Mouse (Mus musculus) intestine, embryonic 16.5 days (tissue): ENCODE measurements around the gene Col25a1. TPM values are rescaled to one million over a fixed set of nuclear protein-coding genes. Genes with fewer than 3 reads are reported as not detected.

ENCODE experiments used
- ATAC-seq: fragments of 200-750 bp; cut with Nextera tagmentation; 2 replicates; pipeline ENCODE4 v1.8.0; 2017; ENCODE audit warnings: moderate TSS enrichment, moderate library complexity
- H3K27ac ChIP-seq: fragments of 300-500 bp; sonication (generic); 2 replicates; pipeline ENCODE4 v1.5.1; 2014; ENCODE audit warnings: mild to moderate bottlenecking, low read length
- H3K27me3 ChIP-seq: fragments of 300-500 bp; sonication (generic); replicated peaks from 2 replicates; pipeline ENCODE4 v1.6.1; 2014; ENCODE audit warnings: low read length, control low read depth, mixed read lengths; ENCODE audit not compliant: control insufficient read depth, insufficient read depth
- H3K36me3 ChIP-seq: fragments of 300-500 bp; sonication (generic); 2 replicates; pipeline ENCODE4 v1.6.1; 2014; ENCODE audit warnings: low read length, control low read depth; ENCODE audit not compliant: control insufficient read depth, insufficient read depth
- H3K4me1 ChIP-seq: fragments of 300-500 bp; sonication (generic); 2 replicates; pipeline ENCODE4 v1.6.1; 2014; ENCODE audit warnings: low read length, control low read depth, mixed read lengths; ENCODE audit not compliant: control insufficient read depth, insufficient read depth
- H3K4me2 ChIP-seq: fragments of 300-500 bp; sonication (generic); 2 replicates; pipeline ENCODE4 v1.6.1; 2014; ENCODE audit warnings: low read depth, low read length, control low read depth
- H3K4me3 ChIP-seq: fragments of 300-500 bp; sonication (generic); 2 replicates; pipeline ENCODE4 v1.5.1; 2014; ENCODE audit warnings: mild to moderate bottlenecking, low read length
- H3K9ac ChIP-seq: fragments of 300-500 bp; sonication (generic); 2 replicates; pipeline ENCODE4 v1.6.1; 2014; ENCODE audit warnings: low read depth, low read length
- H3K9me3 ChIP-seq: fragments of 300-500 bp; sonication (generic); 2 replicates; pipeline ENCODE4 v1.6.1; 2016; ENCODE audit warnings: low read length, control low read depth; ENCODE audit not compliant: control insufficient read depth
- WGBS: fragments of 180-500 bp; shearing (Covaris S2); extraction: QIAGEN DNeasy Blood & Tissue Kit; methylation state at CpG from one replicate; pipeline ENCODE4 v1.1.7; 2014; 5-methylcytosine and 5-hydroxymethylcytosine counted together
- polyA plus RNA-seq: library from polyadenylated mRNA; unstranded; fragments of >200 nt; fragmentation: Nextera tagmentation; extraction: Ambion mirVana; gene quantifications from 2 replicates; pipeline ENCODE4 v1.2.1, GENCODE M21; 2015

The Col25a1 gene
- polyA plus RNA-seq, 1 experiment from 2014 or later = 1.4 TPM

DNA sequence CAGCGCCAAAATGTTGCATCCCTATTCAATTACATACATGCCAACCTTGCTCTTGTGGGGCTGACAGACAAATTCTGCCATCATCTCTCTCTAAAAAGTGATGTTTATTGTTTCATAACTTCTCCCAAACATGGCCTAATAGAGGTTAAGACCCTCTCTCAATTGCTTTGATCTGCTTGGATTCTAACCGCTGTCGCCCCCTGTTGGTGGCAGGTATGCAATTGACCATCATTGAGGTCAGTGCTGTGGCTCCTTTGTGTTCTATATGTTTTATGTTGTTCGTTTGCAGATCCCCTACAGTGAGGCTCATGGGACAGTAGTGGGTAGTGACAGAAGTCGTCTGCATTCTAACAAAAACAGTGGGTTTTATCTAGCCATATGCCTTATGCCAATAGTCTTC is 441.9 kb downstream of the Col25a1 start:
- H3K4me1 ChIP-seq = no peaks in the 10 kb centered on the region
- no peak for ATAC-seq
- 68% methylated on average over 5 of the region's 5 CpGs for WGBS
- no peaks in the 10 kb centered on the region for H3K27me3 ChIP-seq
- H3K4me2 ChIP-seq = no peak overlapping the region
- H3K4me3 ChIP-seq = no peak overlapping the region
- H3K36me3 ChIP-seq = no peaks in the 10 kb centered on the region
- no peak overlapping the region for H3K27ac ChIP-seq
- H3K9ac ChIP-seq = no peak overlapping the region
- H3K9me3 ChIP-seq = no peaks in the 10 kb centered on the region

DNA sequence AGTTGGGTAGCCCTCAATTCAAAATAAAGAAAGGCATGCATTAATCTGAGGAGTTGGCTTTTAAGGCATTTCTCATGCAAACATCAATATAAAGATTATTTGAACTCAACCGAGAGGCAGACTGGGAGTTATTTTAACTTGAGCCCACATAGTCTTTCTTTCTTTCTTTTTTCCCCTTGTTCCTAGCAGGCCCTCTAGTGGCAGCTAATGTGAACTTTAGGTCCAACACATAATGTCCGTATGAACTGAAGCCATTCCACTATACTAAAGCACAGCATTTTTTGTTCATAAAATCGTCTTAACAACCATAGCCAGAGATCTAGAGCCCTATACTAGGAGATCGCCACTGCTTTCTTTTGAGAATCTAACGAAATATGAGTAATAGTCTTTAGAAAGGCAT is 443.4 kb downstream of the Col25a1 start:
- H3K4me3 ChIP-seq = no peak overlapping the region
- H3K36me3 ChIP-seq = no peaks in the 10 kb centered on the region
- no peaks in the 10 kb centered on the region for H3K27me3 ChIP-seq
- H3K4me2 ChIP-seq = no peak overlapping the region
- ATAC-seq = no peak
- no peaks in the 10 kb centered on the region for H3K9me3 ChIP-seq
- no peaks in the 10 kb centered on the region for H3K4me1 ChIP-seq
- H3K9ac ChIP-seq = no peak overlapping the region
- 23% methylated on average over 5 of the region's 5 CpGs for WGBS
- H3K27ac ChIP-seq = no peak overlapping the region

DNA sequence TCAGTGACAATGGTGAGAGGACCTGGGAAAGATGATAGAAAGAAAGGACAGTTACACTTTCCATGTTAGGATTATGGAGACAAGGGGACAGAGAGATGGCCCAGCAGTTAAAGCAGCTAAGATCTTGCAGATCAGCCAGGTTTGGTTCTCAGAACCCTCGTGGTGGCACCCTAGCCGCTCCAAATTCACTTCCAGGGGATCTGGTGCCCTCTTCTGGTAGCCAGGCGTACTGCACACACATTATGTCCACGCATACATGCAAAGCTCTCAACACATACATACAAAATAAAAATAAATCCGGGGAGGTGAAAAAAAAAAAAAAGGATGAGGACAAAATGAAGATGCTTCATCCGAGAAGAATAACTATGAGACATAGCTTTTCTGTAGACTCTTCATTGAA is 445.4 kb downstream of the Col25a1 start:
- Histone ChIP-seq H3K9me3 (no peaks in the 10 kb centered on the region), H3K9ac (no peak overlapping the region), H3K27ac (no peak overlapping the region), H3K4me2 (no peak overlapping the region), H3K4me1 (no peaks in the 10 kb centered on the region), H3K4me3 (no peak overlapping the region), H3K27me3 (no peaks in the 10 kb centered on the region), H3K36me3 (no peaks in the 10 kb centered on the region)
- WGBS = 77% methylated on average over 6 of the region's 6 CpGs
- no peak for ATAC-seq

DNA sequence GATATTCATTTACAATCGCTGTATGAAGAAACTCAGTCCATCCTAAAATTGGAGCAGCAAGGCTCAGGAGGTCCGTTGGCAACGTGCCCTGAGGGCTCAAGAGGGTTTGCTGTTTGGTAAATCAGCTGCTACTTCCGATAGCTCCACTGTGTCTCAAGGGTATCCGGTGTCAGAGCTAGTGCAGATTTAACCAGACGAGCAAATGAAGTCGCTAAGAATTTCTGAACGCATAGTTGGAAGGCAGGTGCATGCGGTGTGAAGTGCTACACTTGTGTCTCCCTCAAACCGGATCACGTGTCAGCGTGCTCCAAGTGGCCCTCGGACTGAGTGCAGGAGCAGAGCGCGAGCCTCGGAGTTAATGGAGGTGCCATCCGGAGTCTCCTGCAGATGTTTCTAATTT is 448.2 kb downstream of the Col25a1 start:
- no peak for ATAC-seq
- Histone ChIP-seq H3K4me1 (no peaks in the 10 kb centered on the region), H3K4me2 (no peak overlapping the region), H3K4me3 (no peak overlapping the region), H3K27me3 (no peaks in the 10 kb centered on the region), H3K36me3 (no peaks in the 10 kb centered on the region), H3K9me3 (no peaks in the 10 kb centered on the region), H3K9ac (no peak overlapping the region), H3K27ac (no peak overlapping the region)
- WGBS = 71% methylated on average over 17 of the region's 17 CpGs

DNA sequence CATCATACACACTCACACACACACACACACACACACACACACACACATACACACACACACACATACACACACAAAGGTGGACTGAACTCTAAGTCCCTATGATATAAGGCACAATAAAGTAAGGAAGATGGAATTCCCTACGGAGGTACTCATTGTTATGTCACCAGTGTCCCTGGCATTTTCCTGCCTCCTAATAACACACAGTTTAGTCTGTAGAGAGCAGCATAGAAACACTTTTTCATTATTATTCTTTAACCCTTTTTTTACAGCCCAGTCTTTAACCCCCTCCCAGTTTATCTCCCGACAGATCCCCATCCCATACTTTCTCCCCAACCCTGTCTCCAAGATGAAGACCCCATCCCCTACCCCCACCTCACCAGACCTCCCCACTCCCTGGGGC is 450.3 kb downstream of the Col25a1 start:
- no peaks in the 10 kb centered on the region for H3K4me1 ChIP-seq
- H3K27ac ChIP-seq = no peak overlapping the region
- H3K4me2 ChIP-seq = no peak overlapping the region
- ATAC-seq = no peak
- no peak overlapping the region for H3K9ac ChIP-seq
- H3K9me3 ChIP-seq = no peaks in the 10 kb centered on the region
- no peaks in the 10 kb centered on the region for H3K36me3 ChIP-seq
- no peaks in the 10 kb centered on the region for H3K27me3 ChIP-seq
- 77% methylated on average over 2 of the region's 2 CpGs for WGBS
- no peak overlapping the region for H3K4me3 ChIP-seq

DNA sequence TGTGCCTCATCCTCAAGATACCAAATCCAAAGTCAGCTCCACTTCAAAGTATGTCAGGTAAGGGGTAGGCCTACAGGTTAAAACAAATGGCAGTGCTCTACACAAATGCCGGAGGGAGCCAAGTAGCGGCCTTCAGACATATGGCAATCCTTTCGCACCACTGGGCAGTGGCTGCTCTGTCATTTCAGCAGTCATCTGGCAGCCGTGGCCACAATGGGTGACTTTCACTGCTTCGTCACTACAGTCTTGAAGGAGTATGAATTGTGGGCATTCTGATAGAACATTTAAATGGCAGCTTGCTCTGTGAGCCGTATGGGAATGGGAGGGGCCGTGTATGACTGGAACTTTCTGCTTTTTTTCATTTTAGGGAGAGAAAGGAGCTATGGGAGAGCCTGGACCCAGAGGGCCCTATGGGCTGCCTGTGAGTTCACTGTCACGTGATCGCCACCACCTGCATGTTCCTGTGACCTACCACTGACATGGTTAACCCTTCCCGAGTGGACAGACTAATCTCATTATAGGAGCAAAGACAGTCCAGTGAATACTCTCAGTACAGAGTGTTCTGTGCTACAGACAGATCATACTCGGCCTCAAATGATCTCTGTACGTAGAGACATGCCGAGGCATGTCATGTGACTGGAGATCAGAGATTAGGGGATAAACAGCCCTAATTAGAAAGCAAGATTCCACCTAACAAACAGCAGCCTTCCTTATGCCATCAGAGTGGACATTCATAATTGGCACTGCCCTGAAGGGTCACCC is 451.8 kb downstream of the Col25a1 start:
- no peak for ATAC-seq
- H3K9me3 ChIP-seq = no peaks in the 10 kb centered on the region
- 83% methylated on average over 13 of the region's 13 CpGs for WGBS
- H3K4me1 ChIP-seq = no peaks in the 10 kb centered on the region
- no peaks in the 10 kb centered on the region for H3K36me3 ChIP-seq
- no peak overlapping the region for H3K4me3 ChIP-seq
- H3K27me3 ChIP-seq = no peaks in the 10 kb centered on the region
- no peak overlapping the region for H3K4me2 ChIP-seq
- H3K9ac ChIP-seq = no peak overlapping the region
- H3K27ac ChIP-seq = no peak overlapping the region

DNA sequence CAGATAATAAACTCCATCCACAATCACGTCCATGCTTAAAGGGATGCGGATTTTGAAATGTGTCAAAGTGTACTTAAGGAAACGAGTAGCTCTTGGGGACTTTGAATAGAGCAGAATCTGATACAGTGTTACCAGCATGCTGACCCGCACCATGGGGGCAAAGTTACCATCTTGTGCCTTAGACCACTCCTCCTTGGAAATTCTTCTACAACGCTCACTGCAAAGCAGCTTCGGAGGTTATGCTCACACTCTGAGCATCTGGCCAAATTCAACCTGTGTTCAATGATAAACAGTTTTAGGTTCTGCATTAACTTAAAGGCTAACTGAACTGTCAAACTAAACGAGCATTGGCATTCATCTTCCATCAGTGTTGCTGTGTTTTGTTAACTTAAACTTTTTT is 452.7 kb downstream of the Col25a1 start:
- no peak overlapping the region for H3K27ac ChIP-seq
- no peak overlapping the region for H3K4me2 ChIP-seq
- no peak overlapping the region for H3K9ac ChIP-seq
- ATAC-seq = no peak
- no peaks in the 10 kb centered on the region for H3K27me3 ChIP-seq
- H3K9me3 ChIP-seq = no peaks in the 10 kb centered on the region
- H3K36me3 ChIP-seq = no peaks in the 10 kb centered on the region
- no peak overlapping the region for H3K4me3 ChIP-seq
- WGBS = 70% methylated on average over 7 of the region's 7 CpGs
- H3K4me1 ChIP-seq = no peaks in the 10 kb centered on the region

DNA sequence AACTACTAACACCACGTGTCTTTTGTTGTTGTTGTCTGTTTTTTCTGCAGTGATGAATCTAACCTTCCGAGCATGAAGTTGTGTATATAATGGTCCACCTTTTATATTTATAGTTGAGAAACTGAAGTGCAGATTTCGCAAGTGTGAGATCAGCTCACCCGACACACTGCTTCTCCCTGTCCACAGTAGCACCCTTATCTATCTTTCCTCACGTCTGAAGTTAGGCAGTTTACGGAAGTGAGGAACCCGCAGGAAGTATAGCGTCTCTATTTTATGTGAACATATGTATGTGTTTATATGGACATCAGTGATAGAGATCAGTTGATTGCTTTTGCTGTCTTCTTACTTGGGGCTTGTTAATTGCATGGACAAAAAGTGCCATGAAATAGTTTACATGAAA is 463.7 kb downstream of the Col25a1 start:
- Histone ChIP-seq H3K9me3 (no peaks in the 10 kb centered on the region), H3K9ac (no peak overlapping the region), H3K36me3 (no peaks in the 10 kb centered on the region), H3K4me3 (no peak overlapping the region), H3K4me1 (no peaks in the 10 kb centered on the region), H3K4me2 (no peak overlapping the region), H3K27me3 (no peaks in the 10 kb centered on the region), H3K27ac (no peak overlapping the region)
- no peak for ATAC-seq
- WGBS = 71% methylated on average over 8 of the region's 8 CpGs

DNA sequence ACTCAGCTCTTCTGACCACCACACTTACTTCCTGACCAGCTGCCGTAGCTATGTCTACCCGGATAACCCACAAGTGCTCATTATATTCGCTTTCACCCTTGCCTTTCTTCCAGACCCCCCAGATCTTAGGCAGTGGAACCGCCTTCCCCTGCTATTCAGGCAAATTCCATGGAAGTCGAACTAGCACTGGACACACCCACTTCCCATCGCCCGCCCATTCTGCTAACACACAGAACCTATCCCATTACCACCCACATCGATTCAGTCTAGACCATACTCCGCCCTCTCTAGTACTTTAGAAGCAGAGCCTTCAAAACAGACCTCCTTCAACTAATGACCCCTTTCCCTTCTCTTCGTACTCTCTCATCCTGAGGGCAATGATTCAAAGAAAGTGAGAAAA is 470.2 kb downstream of the Col25a1 start:
- Histone ChIP-seq H3K9ac (no peak overlapping the region), H3K36me3 (no peaks in the 10 kb centered on the region), H3K4me3 (no peak overlapping the region), H3K4me1 (no peaks in the 10 kb centered on the region), H3K4me2 (no peak overlapping the region), H3K27me3 (no peaks in the 10 kb centered on the region), H3K27ac (no peak overlapping the region), H3K9me3 (no peaks in the 10 kb centered on the region)
- 75% methylated on average over 10 of the region's 10 CpGs for WGBS
- no peak for ATAC-seq

DNA sequence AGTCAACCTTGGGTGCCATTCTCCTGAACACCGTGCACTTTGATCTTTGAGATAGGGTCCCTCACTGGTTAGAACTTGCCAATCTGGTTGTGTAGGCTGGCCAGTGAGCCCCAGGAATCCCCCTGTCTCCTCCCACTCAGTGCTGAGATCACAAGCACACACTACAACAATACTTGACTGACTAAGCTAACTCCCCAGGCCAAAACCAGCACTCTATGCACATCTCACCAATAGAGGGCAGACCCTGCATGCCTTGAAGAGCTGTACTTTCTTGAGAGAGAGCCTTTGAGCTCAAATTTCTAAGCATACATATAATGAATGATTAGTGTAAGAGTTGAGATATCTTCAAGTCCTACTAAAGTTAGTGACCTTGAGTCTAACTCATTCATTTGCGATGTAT is 476.6 kb downstream of the Col25a1 start:
- Histone ChIP-seq H3K4me1 (no peaks in the 10 kb centered on the region), H3K27me3 (no peaks in the 10 kb centered on the region), H3K9me3 (no peaks in the 10 kb centered on the region), H3K9ac (no peak overlapping the region), H3K4me3 (no peak overlapping the region), H3K27ac (no peak overlapping the region), H3K4me2 (no peak overlapping the region), H3K36me3 (no peaks in the 10 kb centered on the region)
- no peak for ATAC-seq
- WGBS = 78% methylated on average over 2 of the region's 2 CpGs
